Mouse (Mus musculus) erythroblast, embryonic 14.5 days (primary cell): ENCODE results near the gene Wfdc17.

ENCODE experiments used
- GATA1 ChIP-seq: IDR thresholded peaks from 2 replicates; pipeline ENCODE4 v1.6.1; 2012; ENCODE audit warnings: low read length, inconsistent platforms, mixed read lengths
- TAL1 ChIP-seq: IDR thresholded peaks from 3 replicates; pipeline ENCODE4 v1.6.1; 2012; ENCODE audit warnings: low read length, inconsistent platforms, mixed read lengths

- TF ChIP-seq GATA1 (no peak), TAL1 (no peak)
These were observed 45.0 kb upstream of the Wfdc17 start for GRCm38 (mm10) chr11:83658797-83659196.
